Mouse (Mus musculus): ENCODE measurements around the gene Il9. TPM values are rescaled to one million over a fixed set of nuclear protein-coding genes. Genes with fewer than 3 reads are reported as not detected.

The Il9 gene
- not detected for polyA plus RNA-seq (2014; fragmentation: Illumina TruSeq; extraction: RNeasy Lipid Tissue Mini Kit (QIAGEN cat#74804); ENCODE audit: low read depth, low replicate concordance)

DNA sequence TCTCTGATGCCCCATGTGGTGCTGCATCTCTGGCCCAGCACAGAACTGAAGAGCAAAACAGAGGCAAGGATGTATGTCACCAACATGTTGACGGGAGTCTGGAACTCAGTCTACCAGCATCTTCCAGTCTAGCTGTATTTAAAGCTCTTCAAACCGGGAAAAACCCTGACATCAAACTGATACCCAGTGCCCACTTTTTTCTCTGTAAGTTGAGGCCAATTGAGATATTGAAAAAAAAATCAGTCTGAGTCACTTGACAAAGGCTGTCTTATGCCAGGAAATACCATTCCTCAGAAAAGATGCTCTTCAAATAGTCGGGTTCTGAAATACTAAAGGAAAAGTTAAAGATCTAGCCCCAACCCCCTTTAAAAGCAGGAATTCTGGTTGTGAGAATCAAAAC is at the start of gene Il9:
Il9 (minus strand) TSS at position 101 of the 400 bp plus-strand sequence.

DNA sequence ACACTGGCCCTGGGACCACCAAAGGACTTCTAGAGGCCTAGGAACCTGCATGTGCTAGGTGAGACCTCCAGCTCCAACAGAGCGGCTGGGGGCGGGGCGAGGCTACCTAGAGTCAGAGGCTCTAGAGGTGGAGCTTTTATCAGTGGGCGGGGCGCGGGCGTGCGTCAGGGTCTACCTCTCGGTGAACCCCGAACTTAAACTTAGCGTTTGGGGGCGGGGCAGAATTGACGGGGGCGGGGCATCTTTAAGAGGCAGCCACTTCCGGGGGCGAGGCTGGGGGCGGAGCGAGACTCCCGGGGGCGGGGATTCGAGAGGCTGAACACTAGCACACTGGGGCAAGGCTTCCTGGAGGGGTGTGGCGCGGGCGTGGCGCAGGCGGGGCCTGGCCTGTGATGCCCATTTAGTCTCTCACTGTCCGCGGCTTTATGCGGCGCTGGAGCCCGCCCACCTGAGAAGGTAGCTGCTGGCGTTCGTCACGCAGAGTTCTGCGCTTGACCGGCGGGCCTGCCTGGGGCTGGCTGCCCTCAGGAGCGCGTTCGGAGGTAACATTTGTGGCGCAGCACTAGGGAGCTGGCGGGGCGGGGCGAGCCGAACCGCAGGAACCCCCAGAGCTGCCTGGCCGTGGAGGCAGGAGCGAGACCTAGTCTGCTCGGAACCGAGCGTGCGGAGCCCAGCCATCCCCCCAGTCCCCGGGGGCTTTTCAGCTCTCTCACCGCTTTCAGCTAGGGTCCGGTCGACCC is 40.2 kb upstream of the Il9 start, which contains the start of gene Fbxl21:
Fbxl21 (plus strand) TSS at position 392 of the 740 bp plus-strand sequence.

DNA sequence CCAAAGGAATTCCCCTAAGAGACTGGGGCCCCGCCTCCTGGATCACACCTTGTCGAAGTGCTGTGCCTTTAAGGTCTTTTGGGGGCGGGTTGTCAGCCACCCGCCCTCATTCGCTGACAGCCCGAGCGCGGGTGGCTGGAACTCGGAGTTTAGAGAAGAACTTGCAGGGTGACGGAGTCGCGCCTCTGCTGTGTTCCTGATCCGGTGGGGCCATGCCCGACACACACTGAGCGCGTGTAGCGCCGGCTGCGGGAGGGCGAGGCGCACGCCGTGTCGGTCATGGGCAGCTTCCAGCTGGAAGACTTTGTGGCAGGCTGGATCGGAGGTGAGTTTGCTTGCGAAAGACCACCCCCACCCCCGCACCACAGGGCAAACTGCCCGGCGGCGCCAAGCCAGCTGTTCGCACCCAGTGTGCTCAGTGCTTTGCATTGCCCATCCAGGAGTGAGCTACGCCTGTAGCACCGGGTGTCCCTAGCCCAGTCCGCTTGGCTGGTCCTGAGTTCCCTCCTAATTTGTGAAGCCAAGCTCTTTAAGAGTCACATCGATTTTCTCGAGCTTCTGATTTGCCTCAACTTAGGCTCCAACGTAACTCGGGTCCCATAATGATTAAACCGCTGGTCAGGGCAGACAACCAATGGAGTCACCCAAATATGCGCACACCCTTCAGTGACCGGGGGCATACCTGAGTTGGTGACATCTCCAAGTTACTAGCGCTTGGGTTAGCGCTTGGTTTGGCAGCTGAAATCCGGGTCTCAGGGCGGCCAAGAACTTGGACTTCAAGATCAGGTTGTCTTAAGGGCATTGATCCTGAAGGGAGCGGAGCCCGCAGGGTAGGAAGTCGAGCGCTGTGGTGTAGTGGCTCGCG is 43.6 kb downstream of the Il9 start, which contains the start of gene Slc25a48:
Slc25a48 (plus strand) TSS at position 145 of the 865 bp plus-strand sequence.

Other genes starting within 250 kb of the Il9 start
- gene Neurog1, start 230.1 kb downstream of the Il9 start, polyA plus RNA-seq (2014; fragmentation: Illumina TruSeq; extraction: RNeasy Lipid Tissue Mini Kit (QIAGEN cat#74804); ENCODE audit: low read depth, low replicate concordance), result not detected
- 10.7 TPM for gene Cxcl14, start 185.7 kb downstream of the Il9 start, polyA plus RNA-seq (2014; fragmentation: Illumina TruSeq; extraction: RNeasy Lipid Tissue Mini Kit (QIAGEN cat#74804); ENCODE audit: low read depth, low replicate concordance)
- not detected for gene Gm3045, start 55.7 kb downstream of the Il9 start, polyA plus RNA-seq (2014; fragmentation: Illumina TruSeq; extraction: RNeasy Lipid Tissue Mini Kit (QIAGEN cat#74804); ENCODE audit: low read depth, low replicate concordance)
- not detected for gene Slc25a48, start 43.9 kb downstream of the Il9 start, polyA plus RNA-seq (2014; fragmentation: Illumina TruSeq; extraction: RNeasy Lipid Tissue Mini Kit (QIAGEN cat#74804); ENCODE audit: low read depth, low replicate concordance)
- 0.52 TPM for gene Fbxl21, start 40.2 kb upstream of the Il9 start, polyA plus RNA-seq (2014; fragmentation: Illumina TruSeq; extraction: RNeasy Lipid Tissue Mini Kit (QIAGEN cat#74804); ENCODE audit: low read depth, low replicate concordance)
- not detected for gene Lect2, start 66.3 kb upstream of the Il9 start, polyA plus RNA-seq (2014; fragmentation: Illumina TruSeq; extraction: RNeasy Lipid Tissue Mini Kit (QIAGEN cat#74804); ENCODE audit: low read depth, low replicate concordance)
- gene Tgfbi, start 127.3 kb upstream of the Il9 start, polyA plus RNA-seq (2014; fragmentation: Illumina TruSeq; extraction: RNeasy Lipid Tissue Mini Kit (QIAGEN cat#74804); ENCODE audit: low read depth, low replicate concordance), result 18.4 TPM
- gene Smad5, start 220.8 kb upstream of the Il9 start, polyA plus RNA-seq (2014; fragmentation: Illumina TruSeq; extraction: RNeasy Lipid Tissue Mini Kit (QIAGEN cat#74804); ENCODE audit: low read depth, low replicate concordance), result 22.1 TPM